11 mouse cellular contexts compared by ENCODE assay signal in genomic region chr16:34046268-34047005, GRCm38 (mm10).
"Had no signal": no experiment of that assay in that cellular context is flagged by ENCODE, and none has a peak within 500 bp of the region (broad histone marks: within the 10 kb centered on the region; RNA-seq: fewer than 3 reads in every experiment).

No protein-coding gene starts in this region.

- ATAC-seq: lung, postnatal 0 days; midbrain, embryonic 13.5 days had no signal

- DNase-seq: kidney, postnatal 10 days; kidney, postnatal 4 days; liver; lung, adult 2 months; lung, postnatal 36 days; thymus, postnatal 4 days had no signal

- H3K4me3 ChIP-seq: limb, embryonic 12.5 days; liver, embryonic 15.5 days; midbrain, embryonic 13.5 days had no signal

- H3K27ac ChIP-seq: limb, embryonic 12.5 days; midbrain, embryonic 13.5 days; stomach, postnatal 0 days had no signal
